Mouse (Mus musculus) retina, postnatal 1 day (tissue): ENCODE measurements at regions not wholly inside any gene's neighbourhood (a gene's known extent, or its start where the extent isn't known, plus 50 kb on each side); places are given as distances from the start of the nearest gene placed in this dataset.
"Not testable (repeated sequence)": the region's sequence is repeated elsewhere in the genome, so short reads cannot be mapped to it uniquely, and the experiment has no call there.

Experiments
- DNase-seq: peaks from one replicate; pipeline ENCODE4 v3.0.0-alpha.2; 2012

GRCm38 (mm10) chr14:124801589-124801988, 124.7 kb upstream of the Fgf14 start:
- not testable (repeated sequence) for DNase-seq

GRCm38 (mm10) chr14:124800421-124800820, 123.5 kb upstream of the Fgf14 start:
- no peak for DNase-seq

GRCm38 (mm10) chr14:124775402-124775801, 98.5 kb upstream of the Fgf14 start:
- no peak for DNase-seq

- DNase-seq = no peak
Observed at GRCm38 (mm10) chr14:124767996-124768395, 91.1 kb upstream of the Fgf14 start.

GRCm38 (mm10) chr14:124767234-124767633, 90.3 kb upstream of the Fgf14 start:
- DNase-seq = no peak

- DNase-seq = peak; percentile 31
Observed at GRCm38 (mm10) chr14:124742491-124742890, 65.6 kb upstream of the Fgf14 start.
